Mouse (Mus musculus): ENCODE data around the gene Nr4a1. TPM values are rescaled to one million over a fixed set of nuclear protein-coding genes. Genes with fewer than 3 reads are reported as not detected.

Nr4a1 gene
- total RNA-seq, 4 experiments from 2014 or later = 50.3 to 89.6 (median 71.5) TPM

- peak; percentile 87 to 89 for DNase-seq (ENCODE audit: low spot score in 2 of 2)
Measured at GRCm38 (mm10) chr15:101283911-101284750, 30.1 kb downstream of the Nr4a1 start, which contains the start of gene Atg101. TSS of gene Atg101 (plus strand) at chr15:101284272.

GRCm38 (mm10) chr15:101286129-101286770 lies 32.2 kb downstream of the Nr4a1 start:
- DNase-seq (ENCODE audit: low spot score in 2 of 2) = no peak

- no peak for DNase-seq (ENCODE audit: low spot score in 2 of 2)
Measured at GRCm38 (mm10) chr15:101287361-101287760, 33.3 kb downstream of the Nr4a1 start.

- no peak for DNase-seq (ENCODE audit: low spot score in 2 of 2)
Measured at GRCm38 (mm10) chr15:101290354-101290753, 36.3 kb downstream of the Nr4a1 start.

- DNase-seq (ENCODE audit: low spot score in 2 of 2) = no peak
Measured at GRCm38 (mm10) chr15:101292012-101292411, 37.9 kb downstream of the Nr4a1 start.

GRCm38 (mm10) chr15:101293025-101293621 lies 39.1 kb downstream of the Nr4a1 start, which contains the start of gene 6030408B16Rik:
TSS of gene 6030408B16Rik (plus strand) at chr15:101293212.
- DNase-seq (ENCODE audit: low spot score in 2 of 2) = no peak

GRCm38 (mm10) chr15:101294028-101294894 lies 40.2 kb downstream of the Nr4a1 start:
- no peak for DNase-seq (ENCODE audit: low spot score in 2 of 2)

GRCm38 (mm10) chr15:101295106-101295505 lies 41.0 kb downstream of the Nr4a1 start:
- DNase-seq (ENCODE audit: low spot score in 2 of 2) = no peak

GRCm38 (mm10) chr15:101295616-101296015 lies 41.5 kb downstream of the Nr4a1 start:
- no peak for DNase-seq (ENCODE audit: low spot score in 2 of 2)

GRCm38 (mm10) chr15:101296091-101296490 lies 42.0 kb downstream of the Nr4a1 start:
- DNase-seq (ENCODE audit: low spot score in 2 of 2) = no peak

GRCm38 (mm10) chr15:101297988-101298387 lies 43.9 kb downstream of the Nr4a1 start:
- no peak for DNase-seq (ENCODE audit: low spot score in 2 of 2)

GRCm38 (mm10) chr15:101298550-101298949 lies 44.5 kb downstream of the Nr4a1 start:
- no peak for DNase-seq (ENCODE audit: low spot score in 2 of 2)

GRCm38 (mm10) chr15:101299480-101299960 lies 45.5 kb downstream of the Nr4a1 start:
- DNase-seq (ENCODE audit: low spot score in 2 of 2) = no peak

- no peak for DNase-seq (ENCODE audit: low spot score in 2 of 2)
Measured at GRCm38 (mm10) chr15:101300128-101300527, 46.1 kb downstream of the Nr4a1 start.

- DNase-seq (ENCODE audit: low spot score in 2 of 2) = no peak
Measured at GRCm38 (mm10) chr15:101302201-101302600, 48.1 kb downstream of the Nr4a1 start.

GRCm38 (mm10) chr15:101303830-101304229 lies 49.8 kb downstream of the Nr4a1 start:
- no peak for DNase-seq (ENCODE audit: low spot score in 2 of 2)

- DNase-seq (ENCODE audit: low spot score in 2 of 2) = peak; percentile 64 to 75
Measured at GRCm38 (mm10) chr15:101306459-101306858, 52.4 kb downstream of the Nr4a1 start.

GRCm38 (mm10) chr15:101308440-101309348 lies 54.6 kb downstream of the Nr4a1 start:
- no peak for DNase-seq (ENCODE audit: low spot score in 2 of 2)

- DNase-seq (ENCODE audit: low spot score in 2 of 2) = no peak
Measured at GRCm38 (mm10) chr15:101309493-101309892, 55.4 kb downstream of the Nr4a1 start.
